Mouse (Mus musculus) ES-Bruce4 (cell line): Measurements from ENCODE around the gene Gm43720.

Experiments
- CTCF ChIP-seq: IDR thresholded peaks from one replicate; pipeline ENCODE4 v1.8.1; 2011; ENCODE audit warnings: low read depth, low read length
- EP300 ChIP-seq: IDR thresholded peaks from 2 replicates; pipeline ENCODE4 v1.6.1; 2011; ENCODE audit warnings: low read depth, low read length; ENCODE audit not compliant: insufficient read depth
- POLR2A ChIP-seq: IDR thresholded peaks from one replicate; pipeline ENCODE4 v1.8.1; 2011; ENCODE audit warnings: low read length; ENCODE audit not compliant: insufficient read depth

DNA sequence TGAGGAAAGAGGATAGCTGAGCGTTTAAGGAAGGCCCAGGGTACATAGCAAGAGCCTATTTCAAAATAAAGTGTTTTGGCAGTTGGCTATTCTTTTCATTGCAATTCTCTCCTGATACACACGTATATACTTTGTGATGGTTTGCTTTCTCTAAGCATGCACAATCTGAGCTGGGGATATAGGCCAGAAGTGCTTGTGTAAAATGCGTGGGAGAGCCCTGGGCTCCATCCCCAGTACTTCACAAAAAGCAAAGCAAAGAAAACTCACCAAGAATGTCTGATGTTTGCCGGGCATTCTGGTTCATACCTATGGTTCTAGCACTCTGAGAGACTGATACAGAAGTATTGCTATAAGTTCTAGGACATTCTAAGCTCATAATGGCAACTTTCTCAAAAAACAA lies 10.8 kb downstream of the Gm43720 start:
- TF ChIP-seq CTCF: no peak
- TF ChIP-seq POLR2A: no peak
- TF ChIP-seq EP300: no peak
